Mouse (Mus musculus): ENCODE data around the gene Fank1. TPM values are rescaled to one million over a fixed set of nuclear protein-coding genes. Genes with fewer than 3 reads are reported as not detected.

Fank1 gene
- polyA plus RNA-seq, 1 experiment = 0.47 TPM

DNA sequence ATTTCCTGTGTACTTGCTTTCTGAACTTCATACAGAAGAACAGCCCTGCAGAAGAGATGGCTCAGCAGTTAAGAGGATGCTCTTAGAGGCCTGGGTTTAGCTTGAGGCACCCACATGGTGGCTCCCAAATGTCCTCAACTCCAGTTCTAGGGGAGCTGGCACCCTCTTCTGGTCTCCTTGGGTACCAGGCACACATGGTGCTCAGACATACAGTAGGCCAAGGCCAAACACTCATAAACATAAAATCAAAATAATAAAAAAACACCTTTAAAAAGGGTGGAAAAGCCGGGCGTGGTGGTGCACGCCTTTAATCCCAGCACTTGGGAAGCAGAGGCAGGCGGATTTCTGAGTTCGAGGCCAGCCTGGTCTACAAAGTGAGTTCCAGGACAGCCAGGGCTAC is 17.9 kb upstream of the Fank1 start:
- H3K79me3 ChIP-seq (ENCODE audit: low read depth) = no peaks in the 10 kb centered on the region
- no peak for TF ChIP-seq USF1 (IDR thresholded peaks at IDR 0.05; ENCODE audit: low read depth)
- no peak for TF ChIP-seq FOSL1 (IDR thresholded peaks at IDR 0.05; ENCODE audit: insufficient read depth, low read length, poor library complexity, severe bottlenecking)
- TF ChIP-seq MAX (IDR thresholded peaks at IDR 0.05) = no peak
- no peak for TF ChIP-seq CTCF (IDR thresholded peaks at IDR 0.05; ENCODE audit: control insufficient read depth, insufficient read depth, insufficient read length)
- TF ChIP-seq CEBPB (IDR thresholded peaks at IDR 0.05; ENCODE audit: low read depth) = no peak
- no peak for TF ChIP-seq MYOG (IDR thresholded peaks at IDR 0.05; ENCODE audit: control insufficient read depth, extremely low read depth, insufficient read length)
- TF ChIP-seq MYOD1 (IDR thresholded peaks at IDR 0.05; ENCODE audit: control insufficient read depth, insufficient read length, low read depth) = no peak
- no peaks in the 10 kb centered on the region for H3K79me2 ChIP-seq (ENCODE audit: control insufficient read depth, insufficient read depth)
- H3K36me3 ChIP-seq (ENCODE audit: control insufficient read depth, insufficient read depth) = no peaks in the 10 kb centered on the region
- H3K27me3 ChIP-seq (ENCODE audit: control insufficient read depth, insufficient read depth, insufficient read length) = no peaks in the 10 kb centered on the region
- no peak overlapping the region for H3K4me3 ChIP-seq (ENCODE audit: insufficient read depth, poor library complexity, severe bottlenecking)
- no peak overlapping the region for H3ac ChIP-seq (ENCODE audit: control insufficient read depth, insufficient read length, low read depth)

DNA sequence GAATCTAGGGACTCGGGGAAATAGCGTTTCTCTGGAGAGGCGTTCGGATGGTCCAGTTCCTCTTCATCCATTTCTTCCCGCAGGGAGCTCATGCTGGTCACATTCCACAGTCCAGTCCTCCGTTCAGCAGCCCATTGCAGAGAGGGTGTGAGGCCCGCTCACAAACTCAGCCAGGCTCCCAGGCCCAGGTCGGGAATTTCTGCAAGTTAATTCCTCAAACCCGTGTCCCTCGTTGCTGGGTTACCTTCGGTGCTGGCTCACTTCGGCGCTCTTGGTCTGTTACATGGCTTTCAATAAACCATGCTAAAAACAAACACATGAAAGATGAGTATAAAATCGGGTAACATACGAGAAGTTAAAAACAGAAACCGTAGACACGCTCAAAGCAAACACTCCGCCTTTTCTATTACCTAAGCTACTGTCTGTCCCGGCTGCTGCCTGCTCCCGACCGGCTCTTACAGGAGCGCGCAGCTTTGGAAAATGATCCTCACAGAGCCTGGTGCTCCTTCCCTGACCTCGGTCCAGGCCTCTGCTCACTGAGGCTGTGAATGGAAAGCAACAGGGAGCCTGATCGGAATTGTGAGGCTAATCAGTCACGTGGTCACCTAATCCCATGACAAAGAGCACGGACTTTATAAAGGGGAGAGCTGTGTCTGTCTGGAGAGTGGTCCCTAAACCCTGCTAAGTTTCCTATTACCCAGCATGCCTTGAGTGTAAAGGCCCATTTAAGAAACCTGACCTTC is 16.9 kb upstream of the Fank1 start:
- TF ChIP-seq MYOG (IDR thresholded peaks at IDR 0.05; ENCODE audit: control insufficient read depth, extremely low read depth, insufficient read length) (no peak), FOSL1 (IDR thresholded peaks at IDR 0.05; ENCODE audit: insufficient read depth, low read length, poor library complexity, severe bottlenecking) (no peak), USF1 (IDR thresholded peaks at IDR 0.05; ENCODE audit: low read depth) (no peak), CTCF (IDR thresholded peaks at IDR 0.05; ENCODE audit: control insufficient read depth, insufficient read depth, insufficient read length) (no peak), MYOD1 (IDR thresholded peaks at IDR 0.05; ENCODE audit: control insufficient read depth, insufficient read length, low read depth) (no peak), MAX (IDR thresholded peaks at IDR 0.05) (no peak), CEBPB (IDR thresholded peaks at IDR 0.05; ENCODE audit: low read depth) (no peak)
- H3K79me2 ChIP-seq (ENCODE audit: control insufficient read depth, insufficient read depth) = no peaks in the 10 kb centered on the region
- no peaks in the 10 kb centered on the region for H3K27me3 ChIP-seq (ENCODE audit: control insufficient read depth, insufficient read depth, insufficient read length)
- H3K4me3 ChIP-seq (ENCODE audit: insufficient read depth, poor library complexity, severe bottlenecking) = no peak overlapping the region
- no peaks in the 10 kb centered on the region for H3K36me3 ChIP-seq (ENCODE audit: control insufficient read depth, insufficient read depth)
- H3ac ChIP-seq (ENCODE audit: control insufficient read depth, insufficient read length, low read depth) = no peak overlapping the region
- no peaks in the 10 kb centered on the region for H3K79me3 ChIP-seq (ENCODE audit: low read depth)

DNA sequence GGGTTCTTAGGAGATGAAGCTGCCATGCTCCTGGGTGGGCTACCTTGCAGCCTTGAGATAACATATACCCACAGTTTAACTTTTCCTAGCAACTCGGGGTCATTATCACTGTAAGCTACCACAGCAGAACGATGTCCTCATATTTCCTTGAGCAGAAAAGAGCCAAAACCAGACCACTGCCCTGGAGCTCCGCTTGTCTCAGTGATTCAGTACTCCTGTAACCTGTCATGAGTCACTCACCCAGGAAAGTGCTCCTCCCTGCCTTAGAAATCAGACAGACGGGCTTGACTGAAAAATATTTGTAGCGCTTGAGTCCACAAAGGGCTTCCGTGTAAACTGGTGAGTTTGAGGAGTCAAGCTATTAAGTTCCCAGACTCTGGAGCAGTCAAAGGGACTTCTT is 14.0 kb upstream of the Fank1 start:
- Histone ChIP-seq H3K36me3 (ENCODE audit: control insufficient read depth, insufficient read depth) (no peaks in the 10 kb centered on the region), H3K27me3 (ENCODE audit: control insufficient read depth, insufficient read depth, insufficient read length) (no peaks in the 10 kb centered on the region), H3K79me2 (ENCODE audit: control insufficient read depth, insufficient read depth) (peaks cover 4% of the 10 kb centered on the region), H3ac (ENCODE audit: control insufficient read depth, insufficient read length, low read depth) (no peak overlapping the region), H3K4me3 (ENCODE audit: insufficient read depth, poor library complexity, severe bottlenecking) (no peak overlapping the region), H3K79me3 (ENCODE audit: low read depth) (no peaks in the 10 kb centered on the region)
- TF ChIP-seq MAX (IDR thresholded peaks at IDR 0.05) (no peak), FOSL1 (IDR thresholded peaks at IDR 0.05; ENCODE audit: insufficient read depth, low read length, poor library complexity, severe bottlenecking) (no peak), CEBPB (IDR thresholded peaks at IDR 0.05; ENCODE audit: low read depth) (no peak), CTCF (IDR thresholded peaks at IDR 0.05; ENCODE audit: control insufficient read depth, insufficient read depth, insufficient read length) (no peak), USF1 (IDR thresholded peaks at IDR 0.05; ENCODE audit: low read depth) (no peak), MYOG (IDR thresholded peaks at IDR 0.05; ENCODE audit: control insufficient read depth, extremely low read depth, insufficient read length) (no peak), MYOD1 (IDR thresholded peaks at IDR 0.05; ENCODE audit: control insufficient read depth, insufficient read length, low read depth) (no peak)

DNA sequence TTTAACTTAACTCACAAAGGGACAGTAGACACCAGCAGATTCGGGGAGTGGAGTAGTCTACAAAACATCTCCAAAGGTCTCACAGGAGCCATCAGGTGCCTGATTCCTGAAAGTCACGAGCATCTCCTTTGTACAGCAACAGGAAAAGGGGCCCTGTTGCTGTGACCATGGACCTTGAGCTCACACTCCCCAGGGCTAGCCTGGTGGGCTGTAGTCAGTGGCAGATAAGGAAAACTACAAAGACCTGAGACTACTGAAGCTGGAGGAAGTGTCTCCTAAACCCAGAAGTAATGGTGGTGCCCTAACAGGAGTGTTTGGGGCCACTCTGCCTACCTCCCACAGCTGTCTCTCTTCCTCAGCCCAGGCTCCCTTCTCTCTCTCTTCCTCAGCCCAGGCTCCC is 12.2 kb upstream of the Fank1 start:
- no peaks in the 10 kb centered on the region for H3K79me3 ChIP-seq (ENCODE audit: low read depth)
- TF ChIP-seq MYOD1 (IDR thresholded peaks at IDR 0.05; ENCODE audit: control insufficient read depth, insufficient read length, low read depth) (no peak), MYOG (IDR thresholded peaks at IDR 0.05; ENCODE audit: control insufficient read depth, extremely low read depth, insufficient read length) (no peak), CTCF (IDR thresholded peaks at IDR 0.05; ENCODE audit: control insufficient read depth, insufficient read depth, insufficient read length) (no peak), MAX (IDR thresholded peaks at IDR 0.05) (no peak), FOSL1 (IDR thresholded peaks at IDR 0.05; ENCODE audit: insufficient read depth, low read length, poor library complexity, severe bottlenecking) (no peak), CEBPB (IDR thresholded peaks at IDR 0.05; ENCODE audit: low read depth) (no peak), USF1 (IDR thresholded peaks at IDR 0.05; ENCODE audit: low read depth) (no peak)
- H3ac ChIP-seq (ENCODE audit: control insufficient read depth, insufficient read length, low read depth) = no peak overlapping the region
- no peaks in the 10 kb centered on the region for H3K27me3 ChIP-seq (ENCODE audit: control insufficient read depth, insufficient read depth, insufficient read length)
- H3K36me3 ChIP-seq (ENCODE audit: control insufficient read depth, insufficient read depth) = peaks cover 6% of the 10 kb centered on the region
- no peak overlapping the region for H3K4me3 ChIP-seq (ENCODE audit: insufficient read depth, poor library complexity, severe bottlenecking)
- H3K79me2 ChIP-seq (ENCODE audit: control insufficient read depth, insufficient read depth) = peaks cover 4% of the 10 kb centered on the region

DNA sequence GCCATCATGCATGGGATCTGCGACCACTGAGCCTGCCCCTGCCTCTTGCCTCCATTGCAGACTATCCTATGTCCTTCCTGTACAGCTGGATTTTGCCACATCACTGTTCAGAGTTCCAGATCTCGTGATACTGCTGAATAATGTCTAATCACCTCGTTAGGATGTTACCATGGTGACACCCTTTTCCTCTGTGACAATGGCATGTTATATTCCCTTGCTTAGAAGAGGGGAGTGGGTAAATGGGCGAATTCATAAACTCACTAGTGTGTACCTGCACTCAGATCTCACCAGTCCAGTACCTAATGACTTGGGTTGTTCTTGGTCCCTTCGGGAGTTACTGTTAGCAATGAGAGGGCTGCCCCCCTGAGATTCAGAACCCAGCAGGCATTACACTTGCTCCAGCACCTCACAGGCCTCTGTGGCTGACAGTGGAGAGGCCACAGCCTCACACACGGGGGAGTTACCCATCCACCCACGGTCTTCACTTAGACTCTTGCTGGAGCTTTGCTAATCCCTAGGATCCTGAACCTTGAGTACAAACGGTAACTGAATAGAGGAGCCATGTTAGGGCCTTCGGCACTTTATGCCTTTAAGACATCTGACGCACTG is 11.3 kb upstream of the Fank1 start:
- Histone ChIP-seq H3ac (ENCODE audit: control insufficient read depth, insufficient read length, low read depth) (no peak overlapping the region), H3K36me3 (ENCODE audit: control insufficient read depth, insufficient read depth) (peaks cover 6% of the 10 kb centered on the region), H3K4me3 (ENCODE audit: insufficient read depth, poor library complexity, severe bottlenecking) (no peak overlapping the region), H3K79me2 (ENCODE audit: control insufficient read depth, insufficient read depth) (peaks cover 4% of the 10 kb centered on the region), H3K79me3 (ENCODE audit: low read depth) (no peaks in the 10 kb centered on the region), H3K27me3 (ENCODE audit: control insufficient read depth, insufficient read depth, insufficient read length) (no peaks in the 10 kb centered on the region)
- TF ChIP-seq CTCF (IDR thresholded peaks at IDR 0.05; ENCODE audit: control insufficient read depth, insufficient read depth, insufficient read length) (no peak), CEBPB (IDR thresholded peaks at IDR 0.05; ENCODE audit: low read depth) (no peak), MYOG (IDR thresholded peaks at IDR 0.05; ENCODE audit: control insufficient read depth, extremely low read depth, insufficient read length) (no peak), FOSL1 (IDR thresholded peaks at IDR 0.05; ENCODE audit: insufficient read depth, low read length, poor library complexity, severe bottlenecking) (no peak), MYOD1 (IDR thresholded peaks at IDR 0.05; ENCODE audit: control insufficient read depth, insufficient read length, low read depth) (no peak), USF1 (IDR thresholded peaks at IDR 0.05; ENCODE audit: low read depth) (no peak), MAX (IDR thresholded peaks at IDR 0.05) (no peak)
